Comparison of ENCODE assay signal across 18 mouse cellular contexts in genomic region chr11:82568219-82568676, GRCm38 (mm10).
DNase-seq lines count a peak whose midpoint lies in the region; ATAC-seq lines count a peak whose summit lies in the region.
"Had no signal": no experiment of that assay in that cellular context is flagged by ENCODE, and none has a peak within 500 bp of the region (broad histone marks: within the 10 kb centered on the region; RNA-seq: fewer than 3 reads in every experiment).

No protein-coding gene starts in this region.

- peak; percentile 61 for ATAC-seq in forebrain, embryonic 14.5 days
- ATAC-seq in forebrain, embryonic 11.5 days (replicated peaks; ENCODE audit: low FRiP score): no peak
- ATAC-seq in forebrain, embryonic 16.5 days: peak; percentile 68
- ATAC-seq in neural tube, embryonic 12.5 days (ENCODE audit: low FRiP score, low read depth): peak; percentile 51
- ATAC-seq: liver, postnatal 0 days had no signal

- WGBS in forebrain, embryonic 14.5 days: 23% methylated on average over 2 of the region's 2 CpGs
- 56% methylated on average over 2 of the region's 2 CpGs for WGBS in forebrain, embryonic 11.5 days
- WGBS in forebrain, embryonic 16.5 days: 6% methylated on average over 2 of the region's 2 CpGs
- 10% methylated on average over 2 of the region's 2 CpGs for WGBS in neural tube, embryonic 12.5 days

- intact Hi-C loops in heart, postnatal 10 days (cut with DNase I): no loop called here

- H3K4me1 ChIP-seq in forebrain, embryonic 14.5 days (ENCODE audit: control insufficient read depth, insufficient read depth, low read length): peaks cover 30% of the 10 kb centered on the region
- no peaks in the 10 kb centered on the region for H3K4me1 ChIP-seq in forebrain, embryonic 11.5 days (replicated peaks; ENCODE audit: control insufficient read depth, insufficient read depth, low read length)
- H3K4me1 ChIP-seq in forebrain, embryonic 16.5 days (replicated peaks; ENCODE audit: control insufficient read depth, insufficient read depth, low read length): peaks cover 28% of the 10 kb centered on the region
- H3K4me1 ChIP-seq in neural tube, embryonic 12.5 days: peaks cover 53% of the 10 kb centered on the region
- H3K4me1 ChIP-seq: heart, embryonic 12.5 days; stomach, embryonic 15.5 days had no signal

- no peak overlapping the region for H3K9ac ChIP-seq in forebrain, embryonic 14.5 days (ENCODE audit: low read length)
- no peak overlapping the region for H3K9ac ChIP-seq in forebrain, embryonic 11.5 days (ENCODE audit: low read length)
- H3K9ac ChIP-seq in forebrain, embryonic 16.5 days (replicated peaks; ENCODE audit: low read depth, low read length): no peak overlapping the region
- H3K9ac ChIP-seq in neural tube, embryonic 12.5 days: no peak overlapping the region
- H3K9ac ChIP-seq: heart, embryonic 12.5 days; kidney, embryonic 15.5 days; limb, embryonic 13.5 days; liver, postnatal 0 days; stomach, embryonic 15.5 days had no signal

- no peaks in the 10 kb centered on the region for H3K27me3 ChIP-seq in forebrain, embryonic 14.5 days (replicated peaks; ENCODE audit: control insufficient read depth, insufficient read depth, low read length)
- H3K27me3 ChIP-seq in forebrain, embryonic 11.5 days (ENCODE audit: control insufficient read depth, insufficient read depth, low read length): no peaks in the 10 kb centered on the region
- H3K27me3 ChIP-seq in forebrain, embryonic 16.5 days (replicated peaks; ENCODE audit: control insufficient read depth, insufficient read depth, low read length): no peaks in the 10 kb centered on the region
- H3K27me3 ChIP-seq in neural tube, embryonic 12.5 days (replicated peaks): peaks cover 56% of the 10 kb centered on the region
- H3K27me3 ChIP-seq: heart, embryonic 12.5 days; stomach, embryonic 15.5 days had no signal

- no peak overlapping the region for H3K4me2 ChIP-seq in forebrain, embryonic 14.5 days (ENCODE audit: low read length)
- no peak overlapping the region for H3K4me2 ChIP-seq in forebrain, embryonic 11.5 days (ENCODE audit: low read depth, low read length, severe bottlenecking)
- H3K4me2 ChIP-seq in forebrain, embryonic 16.5 days (ENCODE audit: low read length): no peak overlapping the region
- no peak overlapping the region for H3K4me2 ChIP-seq in neural tube, embryonic 12.5 days (replicated peaks)
- H3K4me2 ChIP-seq: heart, embryonic 12.5 days; kidney, embryonic 15.5 days; limb, embryonic 13.5 days; stomach, embryonic 15.5 days had no signal

- no peaks in the 10 kb centered on the region for H3K9me3 ChIP-seq in forebrain, embryonic 14.5 days (replicated peaks; ENCODE audit: control insufficient read depth, low read length)
- H3K9me3 ChIP-seq in forebrain, embryonic 11.5 days (ENCODE audit: control insufficient read depth, low read length): no peaks in the 10 kb centered on the region
- H3K9me3 ChIP-seq in forebrain, embryonic 16.5 days (ENCODE audit: control insufficient read depth, low read length): no peaks in the 10 kb centered on the region
- H3K9me3 ChIP-seq in neural tube, embryonic 12.5 days: no peaks in the 10 kb centered on the region
- H3K9me3 ChIP-seq: embryonic facial prominence, embryonic 10.5 days; heart, embryonic 12.5 days; kidney, embryonic 15.5 days; limb, embryonic 13.5 days; stomach, embryonic 15.5 days had no signal

- H3K36me3 ChIP-seq in forebrain, embryonic 14.5 days (ENCODE audit: control insufficient read depth, insufficient read depth, low read length): no peaks in the 10 kb centered on the region
- no peaks in the 10 kb centered on the region for H3K36me3 ChIP-seq in forebrain, embryonic 11.5 days (ENCODE audit: control insufficient read depth, insufficient read depth, low read length)
- no peaks in the 10 kb centered on the region for H3K36me3 ChIP-seq in forebrain, embryonic 16.5 days (ENCODE audit: control insufficient read depth, insufficient read depth)
- H3K36me3 ChIP-seq in neural tube, embryonic 12.5 days: no peaks in the 10 kb centered on the region
- H3K36me3 ChIP-seq: embryonic facial prominence, embryonic 10.5 days; heart, embryonic 12.5 days; kidney, embryonic 15.5 days; limb, embryonic 13.5 days; stomach, embryonic 15.5 days had no signal

- no peak overlapping the region for H3K4me3 ChIP-seq in forebrain, embryonic 14.5 days (ENCODE audit: low read depth, low read length)
- H3K4me3 ChIP-seq in forebrain, embryonic 11.5 days (ENCODE audit: low read depth, low read length): no peak overlapping the region
- no peak overlapping the region for H3K4me3 ChIP-seq in forebrain, embryonic 16.5 days (replicated peaks; ENCODE audit: low read length)
- H3K4me3 ChIP-seq in neural tube, embryonic 12.5 days: no peak overlapping the region
- H3K4me3 ChIP-seq: embryonic facial prominence, embryonic 10.5 days; gastrocnemius, adult 2 months; heart, embryonic 12.5 days; kidney, embryonic 15.5 days; limb, embryonic 13.5 days; stomach, embryonic 15.5 days had no signal

- H3K27ac ChIP-seq in forebrain, embryonic 14.5 days (ENCODE audit: low read depth, low read length): no peak overlapping the region
- no peak overlapping the region for H3K27ac ChIP-seq in forebrain, embryonic 11.5 days (ENCODE audit: low read depth, low read length)
- no peak overlapping the region for H3K27ac ChIP-seq in forebrain, embryonic 16.5 days (ENCODE audit: low read length)
- no peak overlapping the region for H3K27ac ChIP-seq in neural tube, embryonic 12.5 days
- H3K27ac ChIP-seq: embryonic facial prominence, embryonic 10.5 days; gastrocnemius, adult 2 months; kidney, embryonic 15.5 days; limb, embryonic 13.5 days; stomach, embryonic 15.5 days had no signal

- DNase-seq in forebrain, embryonic 14.5 days (ENCODE audit: low spot score): peak; percentile 92
- no peak for DNase-seq in forebrain, embryonic 11.5 days (ENCODE audit: low spot score)
- DNase-seq in layer of hippocampus, adult 9-11 months: peak; percentile 18
- no peak for DNase-seq in layer of hippocampus, postnatal 36 days
- no peak for DNase-seq in heart, adult 8-10 months (ENCODE audit: low spot score)
- DNase-seq in heart, postnatal 10 days: no peak
- DNase-seq: adrenal gland, adult 2 months; cerebellum, adult 9-11 months; gastrocnemius, adult 2 months; liver, postnatal 0 days; thymus, postnatal 14 days had no signal

Comparison
In these comparisons a context has a peak if more than half of its experiments do, and no peak if none do; other contexts are left out.
1. DNase-seq: peak in forebrain, embryonic 14.5 days (single experiment) and layer of hippocampus, adult 9-11 months (single experiment); none in forebrain, embryonic 11.5 days (single experiment), layer of hippocampus, postnatal 36 days (0 of 2), heart, adult 8-10 months (single experiment) and heart, postnatal 10 days (0 of 2).